Mouse (Mus musculus) myocyte (in vitro differentiated cells): ENCODE results near the gene Nudt5. TPM values are rescaled to one million over a fixed set of nuclear protein-coding genes. Genes with fewer than 3 reads are reported as not detected.

ENCODE experiments used
- H3K27me3 ChIP-seq: one replicate; pipeline ENCODE4 v1.6.1; 2011; ENCODE audit not compliant: control insufficient read depth, insufficient read depth, insufficient read length
- H3K36me3 ChIP-seq: one replicate; pipeline ENCODE4 v1.6.1; 2011; ENCODE audit not compliant: control insufficient read depth, insufficient read depth
- H3K4me2 ChIP-seq: one replicate; pipeline ENCODE4 v1.6.1; 2011; ENCODE audit warnings: low read depth, control low read depth
- H3K4me3 ChIP-seq: one replicate; pipeline ENCODE4 v1.5.1; 2011; ENCODE audit warnings: mild to moderate bottlenecking, control low read depth, moderate library complexity
- H3K79me2 ChIP-seq: one replicate; pipeline ENCODE4 v1.6.1; 2011; ENCODE audit not compliant: control insufficient read depth, insufficient read depth
- H3ac ChIP-seq: one replicate; pipeline ENCODE4 v1.6.1; 2011; ENCODE audit not compliant: control insufficient read depth, insufficient read length
- CEBPB ChIP-seq: IDR thresholded peaks from 2 replicates; pipeline ENCODE4 v1.6.1; 2011; ENCODE audit warnings: mild to moderate bottlenecking, moderate library complexity; ENCODE audit not compliant: poor library complexity, insufficient read depth, severe bottlenecking
- E2F4 ChIP-seq: IDR thresholded peaks from one replicate; pipeline ENCODE4 v1.6.1; 2011; ENCODE audit warnings: mild to moderate bottlenecking, control low read depth, moderate library complexity; ENCODE audit not compliant: insufficient read depth
- MAX ChIP-seq: IDR thresholded peaks from one replicate; pipeline ENCODE4 v1.6.1; 2011; ENCODE audit warnings: low read depth, mild to moderate bottlenecking, control low read depth
- MYOD1 ChIP-seq, 3 experiments: IDR thresholded peaks; one replicate each; pipeline ENCODE4 v1.6.1; 2011; ENCODE audit warnings: control low read depth in 2 of 3, low read depth in 2 of 3, mild to moderate bottlenecking in 2 of 3, moderate library complexity in 1 of 3; ENCODE audit not compliant: insufficient read length in 2 of 3, control insufficient read depth in 1 of 3
- MYOG ChIP-seq, 3 experiments: IDR thresholded peaks; one replicate each; pipeline ENCODE4 v1.6.1; 2011; ENCODE audit warnings: control low read depth in 2 of 3, low read depth in 2 of 3, mild to moderate bottlenecking in 2 of 3; ENCODE audit not compliant: insufficient read length in 2 of 3, control insufficient read depth in 1 of 3, insufficient read depth in 1 of 3
- POLR2A ChIP-seq: IDR thresholded peaks from one replicate; pipeline ENCODE4 v1.6.1; 2011; ENCODE audit warnings: low read depth, mild to moderate bottlenecking, control low read depth, moderate library complexity; ENCODE audit not compliant: insufficient read length
- POLR2AphosphoS2 ChIP-seq: IDR thresholded peaks from one replicate; pipeline ENCODE4 v1.6.1; 2011; ENCODE audit warnings: low read depth, control low read depth; ENCODE audit not compliant: insufficient read length
- REST ChIP-seq: IDR thresholded peaks from one replicate; pipeline ENCODE4 v1.6.1; 2011; ENCODE audit warnings: mild to moderate bottlenecking, control low read depth, moderate library complexity; ENCODE audit not compliant: insufficient read depth, insufficient read length
- SRF ChIP-seq: IDR thresholded peaks from one replicate; pipeline ENCODE4 v1.6.1; 2011; ENCODE audit warnings: low read depth; ENCODE audit not compliant: control insufficient read depth, insufficient read length
- TCF12 ChIP-seq: IDR thresholded peaks from one replicate; pipeline ENCODE4 v1.6.1; 2011; ENCODE audit warnings: mild to moderate bottlenecking, control low read depth; ENCODE audit not compliant: poor library complexity, insufficient read depth, severe bottlenecking
- TCF3 ChIP-seq: IDR thresholded peaks from one replicate; pipeline ENCODE4 v1.6.1; 2011; ENCODE audit warnings: low read depth, control low read depth; ENCODE audit not compliant: insufficient read length
- USF1 ChIP-seq: IDR thresholded peaks from one replicate; pipeline ENCODE4 v1.6.1; 2011; ENCODE audit warnings: low read depth, mild to moderate bottlenecking, control low read depth, moderate library complexity
- polyA plus RNA-seq: library from polyadenylated mRNA; unstranded; fragments of >200 nt; fragmentation: generic; extraction: Trizol; gene quantifications from one replicate; pipeline ENCODE4 v1.2.1, GENCODE M21; 2012; ENCODE audit warnings: missing spikeins

The Nudt5 gene
- polyA plus RNA-seq, 1 experiment, result 38.1 TPM

DNA sequence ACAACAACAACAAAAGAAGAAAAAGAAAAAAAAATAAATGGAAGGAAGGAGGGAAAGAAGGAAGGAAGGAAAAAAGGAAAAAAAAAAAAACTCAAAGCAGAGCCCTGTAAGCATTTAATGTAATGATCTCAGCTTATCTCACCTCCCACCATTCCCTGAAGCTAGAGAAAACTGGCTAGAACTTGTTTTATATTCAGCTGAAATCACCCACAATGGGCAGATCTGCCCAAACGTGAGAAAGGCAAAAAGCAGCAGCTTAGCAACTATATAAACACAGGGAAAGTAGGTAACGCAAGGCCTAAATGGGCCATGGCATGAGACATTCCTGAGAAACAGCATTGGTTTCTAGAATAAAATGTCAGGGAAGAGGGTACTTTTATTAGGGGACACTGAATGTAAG, 44.6 kb downstream of the Nudt5 start:
- no peaks in the 10 kb centered on the region for H3K27me3 ChIP-seq
- TF ChIP-seq TCF3 (no peak), MAX (no peak), E2F4 (no peak), CEBPB (no peak), POLR2A (no peak), USF1 (no peak), SRF (no peak), TCF12 (no peak), POLR2AphosphoS2 (no peak), MYOD1 (IDR thresholded peaks at IDR 0.05; ENCODE audit: control insufficient read depth in 1 of 3, insufficient read length in 2 of 3, low read depth in 2 of 3) (no peak), MYOG (IDR thresholded peaks at IDR 0.05; ENCODE audit: control insufficient read depth in 1 of 3, insufficient read depth in 1 of 3, insufficient read length in 2 of 3, low read depth in 2 of 3) (no peak), REST (no peak)
- H3K36me3 ChIP-seq, result peaks cover 28% of the 10 kb centered on the region
- no peak overlapping the region for H3K4me3 ChIP-seq
- H3K4me2 ChIP-seq, result no peak overlapping the region
- H3ac ChIP-seq, result no peak overlapping the region
- H3K79me2 ChIP-seq, result peaks cover 46% of the 10 kb centered on the region

DNA sequence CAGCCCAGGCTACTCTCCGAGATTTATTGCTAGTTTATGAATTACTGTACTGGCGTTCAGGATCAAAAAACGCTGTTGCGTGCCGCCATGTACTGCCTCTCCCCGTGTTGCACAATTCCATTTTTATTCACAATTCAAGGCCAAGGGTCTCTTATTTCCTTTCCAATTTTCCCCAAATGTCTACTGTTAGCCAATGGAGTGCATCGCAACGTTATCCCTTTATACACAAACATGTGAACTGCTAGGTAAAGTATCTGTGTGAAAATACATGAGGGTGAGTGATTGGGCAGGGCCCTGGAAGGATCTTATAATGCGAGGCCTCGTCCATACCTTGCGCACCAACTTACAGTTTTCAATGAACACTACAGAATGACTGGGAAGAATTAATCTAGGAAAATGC, 49.5 kb downstream of the Nudt5 start:
- H3K4me2 ChIP-seq, result peak overlapping the region; percentile 71
- H3K27me3 ChIP-seq, result peaks cover 6% of the 10 kb centered on the region
- peaks cover 5% of the 10 kb centered on the region for H3K36me3 ChIP-seq
- peaks cover 38% of the 10 kb centered on the region for H3K79me2 ChIP-seq
- peak overlapping the region; percentile 65 for H3K4me3 ChIP-seq
- TF ChIP-seq MYOG (IDR thresholded peaks at IDR 0.05; ENCODE audit: control insufficient read depth in 1 of 3, insufficient read depth in 1 of 3, insufficient read length in 2 of 3, low read depth in 2 of 3) (no peak), E2F4 (no peak), CEBPB (peak; percentile 51; the same call in 1 of the 2 replicates)
- peak overlapping the region; percentile 47 for H3ac ChIP-seq

DNA sequence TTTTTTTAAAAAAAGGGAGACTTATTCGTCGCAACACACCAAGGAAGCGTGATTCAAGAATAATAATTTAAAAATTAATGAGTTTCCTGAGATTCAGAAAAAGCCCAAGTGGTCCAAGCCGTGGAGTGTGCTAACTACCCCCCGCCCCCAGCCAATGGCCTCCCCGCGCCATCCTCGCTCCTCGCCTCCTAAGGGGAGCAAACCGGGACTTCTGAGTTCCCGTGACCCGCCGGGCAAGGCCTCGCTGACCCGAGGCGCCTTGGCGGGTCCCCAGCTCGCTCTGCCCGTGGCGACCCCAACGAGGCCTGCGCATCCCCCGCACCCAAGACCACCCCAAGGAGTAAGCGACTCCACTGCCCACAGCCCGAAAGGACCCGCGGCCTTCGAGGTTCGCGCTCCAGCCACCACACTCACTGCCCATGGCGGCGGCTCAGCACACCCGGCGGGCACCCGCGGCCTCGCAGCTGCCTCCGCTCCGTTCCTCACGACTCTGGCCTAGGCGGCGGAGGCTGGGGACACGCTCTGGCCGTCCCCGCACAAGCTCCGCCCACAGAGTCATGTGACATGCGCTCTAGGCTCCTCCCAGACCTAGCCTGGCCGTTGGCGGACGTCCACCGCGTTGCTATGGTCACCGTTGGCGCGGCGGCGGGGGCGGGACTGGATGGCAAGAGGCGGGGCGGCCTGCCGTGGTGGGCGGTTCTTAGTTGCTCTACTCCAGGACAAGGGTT, 50.2 kb downstream of the Nudt5 start, which contains the start of gene Sec61a2:
TSS of gene Sec61a2 (minus strand) at position 590 of the 728 bp plus-strand sequence.
- H3K27me3 ChIP-seq, result peaks cover 6% of the 10 kb centered on the region
- peak within 1 kb of the TSS; percentile 72 for H3K4me2 ChIP-seq
- no peak for TF ChIP-seq CEBPB
- TF ChIP-seq POLR2A, result peak; percentile 100
- TF ChIP-seq POLR2AphosphoS2, result peak; percentile 100
- TF ChIP-seq USF1, result peak; percentile 80
- TF ChIP-seq TCF12, result no peak
- no peak for TF ChIP-seq MAX
- peak; percentile 60 for TF ChIP-seq SRF
- TF ChIP-seq REST, result peak; percentile 43
- peak in 2 of 3 experiments; percentile 32 to 79 for TF ChIP-seq MYOD1 (IDR thresholded peaks at IDR 0.05; ENCODE audit: control insufficient read depth in 1 of 3, insufficient read length in 2 of 3, low read depth in 2 of 3)
- no peak for TF ChIP-seq E2F4
- TF ChIP-seq TCF3, result peak; percentile 52
- peak in 2 of 3 experiments; percentile 61 to 75 for TF ChIP-seq MYOG (IDR thresholded peaks at IDR 0.05; ENCODE audit: control insufficient read depth in 1 of 3, insufficient read depth in 1 of 3, insufficient read length in 2 of 3, low read depth in 2 of 3)
- peaks cover 5% of the 10 kb centered on the region for H3K36me3 ChIP-seq
- H3K4me3 ChIP-seq, result peak within 1 kb of the TSS; percentile 65
- peaks cover 38% of the 10 kb centered on the region for H3K79me2 ChIP-seq
- peak within 1 kb of the TSS; percentile 47 for H3ac ChIP-seq

DNA sequence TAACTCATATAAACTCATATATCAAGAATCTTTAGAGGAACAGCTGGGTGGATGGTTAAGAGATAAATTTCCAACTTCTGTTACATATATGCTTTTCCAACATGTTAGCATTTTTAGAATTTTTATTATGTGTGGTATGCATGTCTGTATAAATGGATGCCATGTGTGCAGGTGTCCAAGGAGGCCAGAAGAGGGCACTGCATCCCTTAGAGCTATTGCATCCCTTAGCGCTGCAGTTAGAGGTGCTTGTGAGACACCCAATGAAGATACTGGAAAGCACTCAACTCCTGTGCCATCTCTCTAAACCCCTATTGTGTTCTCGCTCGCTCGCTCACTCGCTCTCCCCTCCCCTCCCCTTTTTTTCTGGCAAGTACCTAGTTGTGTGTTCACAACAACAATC, 55.3 kb downstream of the Nudt5 start:
- TF ChIP-seq USF1, result no peak
- TF ChIP-seq POLR2AphosphoS2, result no peak
- no peak for TF ChIP-seq TCF3
- TF ChIP-seq MAX, result no peak
- TF ChIP-seq POLR2A, result no peak
- no peak for TF ChIP-seq MYOD1 (IDR thresholded peaks at IDR 0.05; ENCODE audit: control insufficient read depth in 1 of 3, insufficient read length in 2 of 3, low read depth in 2 of 3)
- no peak for TF ChIP-seq REST
- no peak for TF ChIP-seq E2F4
- TF ChIP-seq MYOG (IDR thresholded peaks at IDR 0.05; ENCODE audit: control insufficient read depth in 1 of 3, insufficient read depth in 1 of 3, insufficient read length in 2 of 3, low read depth in 2 of 3), result no peak
- TF ChIP-seq SRF, result no peak
- TF ChIP-seq TCF12, result no peak
- no peak for TF ChIP-seq CEBPB
- H3K79me2 ChIP-seq, result no peaks in the 10 kb centered on the region
- H3K4me2 ChIP-seq, result no peak overlapping the region
- peaks cover 6% of the 10 kb centered on the region for H3K27me3 ChIP-seq
- H3ac ChIP-seq, result no peak overlapping the region
- no peaks in the 10 kb centered on the region for H3K36me3 ChIP-seq
- no peak overlapping the region for H3K4me3 ChIP-seq

DNA sequence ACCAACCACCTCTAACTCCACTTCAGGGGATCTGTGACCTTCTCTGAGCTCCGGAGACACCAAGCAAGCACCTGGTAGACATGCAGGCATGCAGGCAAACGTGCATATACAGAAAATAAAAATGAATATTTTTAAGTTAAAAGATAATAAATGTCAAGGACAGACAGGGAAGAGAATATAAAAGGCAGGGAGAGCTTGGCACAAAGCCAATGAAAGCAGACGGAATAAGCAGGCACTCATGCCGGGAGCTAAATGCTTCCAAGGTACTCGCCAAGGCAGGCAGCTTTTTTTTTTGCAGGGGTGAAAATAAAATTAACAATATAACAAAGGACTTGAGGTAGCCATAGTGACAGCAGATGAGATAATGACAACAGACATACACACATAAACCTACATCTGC, 61.3 kb downstream of the Nudt5 start:
- H3ac ChIP-seq, result no peak overlapping the region
- no peak overlapping the region for H3K4me3 ChIP-seq
- no peaks in the 10 kb centered on the region for H3K36me3 ChIP-seq
- no peaks in the 10 kb centered on the region for H3K79me2 ChIP-seq
- H3K4me2 ChIP-seq, result peak overlapping the region; percentile 24
- TF ChIP-seq POLR2AphosphoS2, result no peak
- no peak for TF ChIP-seq MAX
- TF ChIP-seq MYOD1 (IDR thresholded peaks at IDR 0.05; ENCODE audit: control insufficient read depth in 1 of 3, insufficient read length in 2 of 3, low read depth in 2 of 3), result no peak
- TF ChIP-seq USF1, result no peak
- no peak for TF ChIP-seq POLR2A
- no peak for TF ChIP-seq E2F4
- TF ChIP-seq SRF, result no peak
- no peak for TF ChIP-seq TCF12
- TF ChIP-seq REST, result no peak
- no peak for TF ChIP-seq TCF3
- TF ChIP-seq CEBPB, result no peak
- no peak for TF ChIP-seq MYOG (IDR thresholded peaks at IDR 0.05; ENCODE audit: control insufficient read depth in 1 of 3, insufficient read depth in 1 of 3, insufficient read length in 2 of 3, low read depth in 2 of 3)
- no peaks in the 10 kb centered on the region for H3K27me3 ChIP-seq
